Mouse (Mus musculus) hindbrain, embryonic 16.5 days (tissue): ENCODE measurements around the gene Tmem82. TPM values are rescaled to one million over a fixed set of nuclear protein-coding genes. Genes with fewer than 3 reads are reported as not detected.
A peak's percentile ranks its signal among the peaks of the same experiment; 100 is the strongest.

Experiments
- ATAC-seq: fragments of 200-750 bp; cut with Nextera tagmentation; 2 replicates; pipeline ENCODE4 v1.8.0; 2017; ENCODE audit warnings: moderate TSS enrichment, moderate library complexity
- H3K27ac ChIP-seq: fragments of 300-500 bp; sonication (generic); 2 replicates; pipeline ENCODE4 v1.5.1; 2014; ENCODE audit warnings: low read depth, mild to moderate bottlenecking, control low read depth, low read length, moderate library complexity
- H3K27me3 ChIP-seq: fragments of 300-500 bp; sonication (generic); replicated peaks from 2 replicates; pipeline ENCODE4 v1.6.1; 2014; ENCODE audit warnings: low read length; ENCODE audit not compliant: control insufficient read depth, insufficient read depth
- H3K36me3 ChIP-seq: fragments of 300-500 bp; sonication (generic); 2 replicates; pipeline ENCODE4 v1.6.1; 2014; ENCODE audit warnings: mild to moderate bottlenecking, low read length, moderate library complexity, mixed read lengths; ENCODE audit not compliant: control insufficient read depth, insufficient read depth
- H3K4me1 ChIP-seq: fragments of 300-500 bp; sonication (generic); 2 replicates; pipeline ENCODE4 v1.6.1; 2014; ENCODE audit warnings: low read depth, low read length; ENCODE audit not compliant: control insufficient read depth, insufficient read depth
- H3K4me2 ChIP-seq: fragments of 300-500 bp; sonication (generic); 2 replicates; pipeline ENCODE4 v1.6.1; 2014; ENCODE audit warnings: mild to moderate bottlenecking, low read length, control low read depth, moderate library complexity
- H3K4me3 ChIP-seq: fragments of 300-500 bp; sonication (generic); 2 replicates; pipeline ENCODE4 v1.5.1; 2014; ENCODE audit warnings: mild to moderate bottlenecking, low read length, control low read depth, moderate library complexity
- H3K9ac ChIP-seq: fragments of 300-500 bp; sonication (generic); 2 replicates; pipeline ENCODE4 v1.6.1; 2014; ENCODE audit warnings: low read depth, mild to moderate bottlenecking, control low read depth, low read length, moderate library complexity
- H3K9me3 ChIP-seq: fragments of 300-500 bp; sonication (generic); 2 replicates; pipeline ENCODE4 v1.6.1; 2014; ENCODE audit warnings: mild to moderate bottlenecking, low read length, moderate library complexity; ENCODE audit not compliant: control insufficient read depth
- WGBS: fragments of 180-500 bp; shearing (Covaris S2); extraction: QIAGEN DNeasy Blood & Tissue Kit; methylation state at CpG from one replicate; pipeline ENCODE4 v1.1.7; 2014; 5-methylcytosine and 5-hydroxymethylcytosine counted together
- polyA plus RNA-seq: library from polyadenylated mRNA; unstranded; fragments of >200 nt; fragmentation: Nextera tagmentation; extraction: Ambion mirVana; gene quantifications from 2 replicates; pipeline ENCODE4 v1.2.1, GENCODE M21; 2015

Gene Tmem82
- polyA plus RNA-seq, 1 experiment from 2014 or later: 0.45 TPM

DNA sequence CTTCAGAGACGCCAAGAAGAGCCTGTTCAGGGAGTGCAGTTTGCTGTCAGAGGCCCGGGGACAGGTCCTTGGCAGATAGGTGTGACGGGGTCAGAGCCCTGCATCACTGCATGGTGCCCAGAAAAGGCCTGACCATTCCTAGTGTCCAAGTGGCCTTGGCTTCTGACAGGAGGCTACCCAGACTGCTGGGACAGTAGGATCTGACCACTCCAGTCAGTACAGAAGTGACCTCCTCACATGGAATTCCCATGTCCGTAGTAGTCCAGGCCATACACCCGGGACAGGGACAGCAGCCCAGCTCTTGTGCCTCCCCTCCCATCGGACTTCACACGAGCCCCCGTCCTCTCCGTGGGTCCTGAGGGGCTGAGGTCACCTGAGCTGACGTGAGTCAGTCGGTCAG, 11.6 kb upstream of the Tmem82 start:
- no peak for ATAC-seq

DNA sequence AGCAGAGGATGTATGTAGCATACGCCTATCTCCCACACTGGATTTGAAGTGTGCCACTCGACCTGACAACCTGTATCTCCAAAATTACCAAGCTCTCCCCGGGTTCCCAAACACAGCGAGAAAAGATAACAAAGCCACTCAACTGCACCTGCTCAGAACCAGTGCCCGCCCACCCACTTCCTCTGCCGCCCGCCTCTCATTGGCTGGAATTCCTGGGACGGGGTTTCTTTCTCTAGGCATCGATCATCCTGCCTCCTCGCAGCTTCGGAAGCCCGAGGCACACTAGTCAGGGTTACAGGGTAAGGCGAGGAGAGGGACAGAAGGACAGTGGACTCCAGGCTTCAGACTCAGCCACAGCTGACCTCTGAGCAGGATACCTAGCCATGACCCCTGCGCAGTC, 10.2 kb upstream of the Tmem82 start:
- Histone ChIP-seq H3K27ac (no peak overlapping the region), H3K36me3 (peaks cover 68% of the 10 kb centered on the region), H3K4me3 (no peak overlapping the region), H3K9me3 (no peaks in the 10 kb centered on the region), H3K9ac (no peak overlapping the region), H3K27me3 (no peaks in the 10 kb centered on the region), H3K4me1 (no peaks in the 10 kb centered on the region), H3K4me2 (no peak overlapping the region)
- ATAC-seq: no peak
- WGBS: 86% methylated on average over 14 of the region's 14 CpGs

More for the DNA sequence above, 11.6 kb upstream of the Tmem82 start:
- no peaks in the 10 kb centered on the region for H3K4me1 ChIP-seq
- no peak overlapping the region for H3K4me2 ChIP-seq
- no peak overlapping the region for H3K27ac ChIP-seq
- 98% methylated on average over 11 of the region's 11 CpGs for WGBS
- H3K9me3 ChIP-seq: no peaks in the 10 kb centered on the region
- no peak overlapping the region for H3K4me3 ChIP-seq
- H3K36me3 ChIP-seq: peaks cover 77% of the 10 kb centered on the region
- H3K27me3 ChIP-seq: no peaks in the 10 kb centered on the region
- no peak overlapping the region for H3K9ac ChIP-seq

DNA sequence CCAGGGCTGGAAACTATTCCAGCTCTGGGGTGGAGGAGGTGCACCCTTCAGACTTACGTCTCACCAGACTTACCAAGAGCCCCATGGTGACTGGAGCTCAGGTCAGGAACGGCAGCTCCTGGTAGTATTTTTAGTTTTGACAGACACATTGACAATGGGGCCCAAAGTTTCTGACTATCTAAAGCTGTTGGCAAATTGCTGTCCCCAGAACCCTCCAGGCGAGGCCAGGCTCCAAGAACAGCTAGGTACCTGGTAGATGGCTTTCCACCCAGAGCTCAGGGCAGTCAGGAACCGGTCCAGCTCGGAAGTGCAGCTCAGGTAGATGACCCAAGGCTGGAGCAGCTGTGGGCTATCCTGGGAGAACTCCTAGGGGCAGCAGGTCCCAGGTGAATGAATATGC, 9.1 kb upstream of the Tmem82 start:
- H3K36me3 ChIP-seq: peaks cover 62% of the 10 kb centered on the region
- no peaks in the 10 kb centered on the region for H3K9me3 ChIP-seq
- H3K4me2 ChIP-seq: no peak overlapping the region
- no peak for ATAC-seq
- H3K27ac ChIP-seq: no peak overlapping the region
- WGBS: 85% methylated on average over 5 of the region's 5 CpGs
- no peaks in the 10 kb centered on the region for H3K27me3 ChIP-seq
- H3K4me3 ChIP-seq: no peak overlapping the region
- H3K4me1 ChIP-seq: no peaks in the 10 kb centered on the region
- no peak overlapping the region for H3K9ac ChIP-seq

DNA sequence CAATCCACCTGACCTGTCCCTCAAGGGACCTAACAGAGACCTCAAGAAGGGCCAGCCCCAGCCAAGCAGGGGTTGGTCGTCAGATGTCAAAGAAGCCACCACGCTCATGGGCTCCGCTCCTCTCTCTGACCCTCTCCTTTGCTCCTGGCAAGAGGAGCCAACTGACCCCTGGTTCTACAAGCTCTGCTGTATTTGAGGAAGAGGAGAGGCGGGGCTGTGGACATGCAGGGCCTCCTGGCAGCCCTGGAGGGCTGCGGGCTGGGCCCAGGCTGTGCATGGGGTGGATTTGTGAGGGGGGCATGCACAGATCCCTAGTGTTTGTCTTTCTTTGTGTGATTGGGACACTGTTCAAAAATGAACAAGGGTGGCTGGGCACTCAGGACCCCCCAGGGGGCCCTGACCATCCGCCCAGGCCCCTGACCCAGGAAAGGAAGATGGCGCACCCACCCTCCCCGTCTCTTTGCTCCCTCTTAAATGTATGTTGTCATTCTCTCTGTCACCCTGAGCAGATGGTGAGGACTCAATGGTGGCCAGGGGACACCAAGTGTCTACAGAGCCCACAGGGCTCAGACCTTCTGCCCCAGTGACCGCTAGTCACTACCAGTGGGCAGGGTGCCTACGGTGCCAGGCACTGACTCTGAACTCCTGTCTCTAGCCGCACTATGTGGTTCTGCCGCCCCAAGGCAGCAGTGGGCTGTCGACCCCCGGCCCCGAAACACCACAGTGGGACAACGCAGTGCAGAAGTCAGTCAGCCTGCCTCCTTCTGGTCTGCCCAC, 7.5 kb upstream of the Tmem82 start:
- H3K4me1 ChIP-seq: no peaks in the 10 kb centered on the region
- no peak overlapping the region for H3K27ac ChIP-seq
- H3K9ac ChIP-seq: no peak overlapping the region
- H3K9me3 ChIP-seq: no peaks in the 10 kb centered on the region
- no peak overlapping the region for H3K4me3 ChIP-seq
- H3K27me3 ChIP-seq: no peaks in the 10 kb centered on the region
- ATAC-seq: no peak
- no peak overlapping the region for H3K4me2 ChIP-seq
- H3K36me3 ChIP-seq: peaks cover 47% of the 10 kb centered on the region
- WGBS: 87% methylated on average over 16 of the region's 16 CpGs

DNA sequence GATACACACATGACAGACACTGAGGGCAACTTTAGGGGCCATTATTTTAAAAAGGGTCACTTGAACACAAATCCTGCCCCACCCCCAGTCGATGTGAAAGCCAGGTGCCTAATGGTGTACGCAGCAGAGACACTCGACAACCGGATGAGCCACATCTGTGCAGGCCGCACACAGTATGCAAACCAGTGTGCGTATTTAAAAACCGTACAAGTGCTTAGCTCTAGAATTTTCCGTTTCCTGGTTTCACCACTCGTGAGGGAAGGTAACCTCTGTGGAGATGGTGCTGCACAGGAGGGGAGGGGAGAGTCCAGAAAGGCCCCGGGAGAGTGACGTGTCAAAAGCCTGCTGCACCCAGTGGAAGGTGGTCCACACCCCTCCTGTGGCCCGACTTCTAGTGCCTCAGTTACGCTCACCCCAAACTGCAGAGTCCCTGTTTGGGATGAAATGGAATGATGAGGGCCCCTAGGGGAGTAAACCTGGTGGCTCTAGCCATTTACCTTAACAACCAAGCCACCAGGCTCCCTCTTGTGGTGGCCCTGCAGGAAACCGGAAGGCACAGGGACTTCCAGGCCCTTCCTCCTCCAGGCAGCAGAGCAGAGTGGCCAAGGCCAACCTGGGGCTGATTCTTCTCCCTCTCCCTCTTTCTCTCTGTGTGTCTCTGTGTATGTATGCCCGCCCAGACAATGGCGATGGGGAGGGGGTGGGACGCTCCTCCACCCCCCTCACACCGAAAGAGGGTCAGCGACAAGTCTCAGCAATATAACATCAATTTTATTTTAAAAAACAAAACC, 6.7 kb upstream of the Tmem82 start:
- 75% methylated on average over 19 of the region's 19 CpGs for WGBS
- H3K4me2 ChIP-seq: no peak overlapping the region
- H3K27ac ChIP-seq: no peak overlapping the region
- no peak overlapping the region for H3K9ac ChIP-seq
- no peaks in the 10 kb centered on the region for H3K27me3 ChIP-seq
- no peaks in the 10 kb centered on the region for H3K9me3 ChIP-seq
- ATAC-seq: no peak
- no peak overlapping the region for H3K4me3 ChIP-seq
- peaks cover 39% of the 10 kb centered on the region for H3K36me3 ChIP-seq
- no peaks in the 10 kb centered on the region for H3K4me1 ChIP-seq

DNA sequence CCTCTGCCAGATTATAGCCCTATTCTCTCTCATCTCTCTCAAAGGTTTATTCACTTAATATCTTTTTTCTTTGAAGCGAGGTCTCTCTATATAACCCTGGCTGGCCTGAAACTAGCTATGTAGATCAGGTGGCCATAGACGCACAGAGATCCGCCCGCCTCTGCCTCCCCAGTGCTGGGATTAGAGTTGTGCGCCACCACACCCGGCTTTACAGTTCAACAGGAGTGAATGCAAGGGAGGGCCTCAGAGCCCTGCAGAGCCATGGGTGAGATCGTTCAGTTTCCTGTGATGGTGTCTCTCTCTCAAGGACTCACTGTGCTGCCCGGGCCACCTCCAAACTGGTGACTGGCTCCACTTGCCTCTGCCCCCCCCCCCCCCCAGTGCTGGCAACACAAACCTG, 5.7 kb upstream of the Tmem82 start:
- Histone ChIP-seq H3K36me3 (peaks cover 29% of the 10 kb centered on the region), H3K9ac (no peak overlapping the region), H3K27ac (no peak overlapping the region), H3K4me1 (no peaks in the 10 kb centered on the region), H3K4me2 (no peak overlapping the region), H3K9me3 (no peaks in the 10 kb centered on the region), H3K27me3 (no peaks in the 10 kb centered on the region), H3K4me3 (no peak overlapping the region)
- 95% methylated on average over 8 of the region's 8 CpGs for WGBS
- no peak for ATAC-seq

DNA sequence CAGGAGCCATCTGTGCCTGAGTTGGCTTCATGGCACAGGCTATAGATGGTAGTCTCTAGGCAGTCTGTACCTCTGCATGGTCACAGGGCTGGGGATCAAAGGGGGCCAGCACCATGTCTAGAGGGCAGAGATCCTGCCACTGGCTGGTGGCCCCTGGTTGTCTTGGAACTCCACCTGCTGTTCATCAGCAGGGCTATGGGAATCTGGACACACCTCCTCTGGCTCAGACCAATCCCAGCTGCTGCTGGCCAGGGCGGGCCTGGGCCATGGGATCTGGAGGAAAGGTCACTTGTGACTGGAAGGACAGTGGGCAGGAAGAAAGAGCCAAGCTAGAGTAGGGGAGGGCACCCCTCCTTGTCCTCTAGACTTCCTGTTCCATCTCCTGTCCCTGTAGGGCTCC, 5.2 kb upstream of the Tmem82 start, which contains the start of gene Slc25a34:
Gene Slc25a34 (minus strand): TSS at position 156 of the 400 bp plus-strand sequence.
- Histone ChIP-seq H3K27me3 (no peaks in the 10 kb centered on the region; the same call in 1 of the 2 replicates), H3K27ac (no peak within 1 kb of the TSS; the same call in 1 of the 2 replicates), H3K4me3 (no peak within 1 kb of the TSS), H3K4me2 (no peak within 1 kb of the TSS), H3K36me3 (peaks cover 24% of the 10 kb centered on the region), H3K9ac (no peak within 1 kb of the TSS), H3K4me1 (no peaks in the 10 kb centered on the region), H3K9me3 (no peaks in the 10 kb centered on the region)
- 64% methylated on average over 1 of the region's 1 CpGs for WGBS
- ATAC-seq: peak; percentile 56

DNA sequence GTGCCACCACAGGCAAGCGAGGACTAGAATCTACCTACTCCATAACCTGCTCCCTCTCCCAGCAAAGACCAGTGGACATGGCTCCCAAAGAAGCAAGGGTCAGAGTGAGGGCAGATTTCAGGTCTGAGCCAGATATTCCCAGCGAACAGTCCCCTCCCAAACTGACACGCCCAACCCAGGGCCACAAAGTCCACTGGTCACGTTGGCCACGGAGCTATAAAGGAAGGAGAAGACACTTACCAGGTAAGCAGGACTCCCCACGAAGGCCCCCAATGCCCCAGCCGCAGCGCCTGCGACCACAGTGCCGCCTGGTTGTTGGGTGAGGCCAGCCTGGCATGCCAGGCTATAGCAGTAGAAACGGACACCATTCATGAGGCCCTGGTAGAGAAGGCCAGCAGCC, 4.6 kb upstream of the Tmem82 start:
- no peak overlapping the region for H3K4me3 ChIP-seq
- 96% methylated on average over 10 of the region's 11 CpGs for WGBS
- H3K4me1 ChIP-seq: peaks cover 2% of the 10 kb centered on the region
- no peaks in the 10 kb centered on the region for H3K9me3 ChIP-seq
- no peak overlapping the region for H3K4me2 ChIP-seq
- peaks cover 2% of the 10 kb centered on the region; the same call in 1 of the 2 replicates for H3K27me3 ChIP-seq
- no peak for ATAC-seq
- H3K36me3 ChIP-seq: peaks cover 20% of the 10 kb centered on the region
- no peak overlapping the region for H3K9ac ChIP-seq
- H3K27ac ChIP-seq: no peak overlapping the region; the same call in 1 of the 2 replicates

DNA sequence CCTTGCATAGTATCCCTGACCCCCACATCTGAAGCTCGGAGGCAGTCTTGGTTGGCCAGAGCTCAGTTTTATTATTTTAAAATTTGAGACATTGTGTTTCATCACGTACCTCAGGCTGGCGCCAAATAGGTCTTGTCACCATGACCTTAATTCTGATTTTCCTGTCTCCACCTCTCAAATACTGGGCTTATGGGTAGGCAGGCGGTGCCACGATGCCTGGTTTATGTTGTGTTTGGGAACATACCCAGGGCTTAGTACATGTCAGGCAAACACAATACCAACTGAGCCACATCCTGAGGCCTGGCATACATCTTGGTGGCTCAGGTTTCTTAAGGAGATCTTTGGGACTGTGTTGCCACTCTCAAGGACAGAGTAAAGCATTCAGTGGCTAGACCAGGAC, 4.1 kb upstream of the Tmem82 start:
- Histone ChIP-seq H3K4me2 (no peak overlapping the region), H3K4me3 (no peak overlapping the region), H3K9me3 (no peaks in the 10 kb centered on the region), H3K36me3 (peaks cover 16% of the 10 kb centered on the region), H3K27me3 (peaks cover 2% of the 10 kb centered on the region; the same call in 1 of the 2 replicates), H3K9ac (no peak overlapping the region), H3K4me1 (peaks cover 6% of the 10 kb centered on the region), H3K27ac (no peak overlapping the region)
- no peak for ATAC-seq
- 86% methylated on average over 5 of the region's 5 CpGs for WGBS
